Mouse (Mus musculus): ENCODE results near the gene Erich3.

Erich3 gene

DNA sequence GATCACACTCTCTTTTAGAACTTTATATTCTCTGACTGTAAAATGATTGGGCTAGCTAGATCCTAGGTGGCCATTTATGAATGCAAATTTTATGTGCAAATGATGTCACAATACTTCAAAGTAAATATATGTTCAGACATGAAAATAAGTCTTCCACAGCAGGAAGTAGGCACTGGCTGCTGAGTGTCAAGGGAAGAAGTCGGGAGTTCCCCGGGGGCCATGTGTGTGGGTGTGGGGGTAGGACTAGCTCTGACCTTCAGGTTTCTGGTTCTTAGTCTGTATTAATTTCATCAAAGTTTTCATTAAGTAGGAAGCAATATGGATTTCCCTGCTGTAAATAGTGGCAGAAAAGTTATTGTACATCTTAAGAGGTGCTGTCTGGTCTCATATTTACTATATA is 20.0 kb downstream of the Erich3 start:
- DNase-seq, result no peak

DNA sequence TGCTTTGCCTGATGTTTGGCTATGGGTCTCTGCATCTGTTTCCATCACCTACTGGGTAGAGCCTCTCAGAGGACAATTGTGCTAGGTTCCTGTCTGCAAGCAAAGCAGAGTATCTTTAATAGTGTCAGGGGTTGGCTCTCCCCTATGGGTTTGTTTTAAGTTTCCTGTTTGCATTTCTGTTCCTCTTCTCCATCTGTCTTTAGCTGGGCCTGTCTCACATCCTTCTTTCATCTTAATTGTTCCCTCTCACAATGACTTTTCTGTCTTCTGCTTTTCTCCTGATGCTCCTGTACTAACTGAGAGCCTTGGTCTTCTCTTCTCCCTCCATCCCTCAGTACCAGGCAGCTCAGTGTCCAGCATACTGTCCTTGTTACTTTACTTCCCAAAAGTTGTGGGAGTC is 26.6 kb downstream of the Erich3 start:
- no peak for DNase-seq

DNA sequence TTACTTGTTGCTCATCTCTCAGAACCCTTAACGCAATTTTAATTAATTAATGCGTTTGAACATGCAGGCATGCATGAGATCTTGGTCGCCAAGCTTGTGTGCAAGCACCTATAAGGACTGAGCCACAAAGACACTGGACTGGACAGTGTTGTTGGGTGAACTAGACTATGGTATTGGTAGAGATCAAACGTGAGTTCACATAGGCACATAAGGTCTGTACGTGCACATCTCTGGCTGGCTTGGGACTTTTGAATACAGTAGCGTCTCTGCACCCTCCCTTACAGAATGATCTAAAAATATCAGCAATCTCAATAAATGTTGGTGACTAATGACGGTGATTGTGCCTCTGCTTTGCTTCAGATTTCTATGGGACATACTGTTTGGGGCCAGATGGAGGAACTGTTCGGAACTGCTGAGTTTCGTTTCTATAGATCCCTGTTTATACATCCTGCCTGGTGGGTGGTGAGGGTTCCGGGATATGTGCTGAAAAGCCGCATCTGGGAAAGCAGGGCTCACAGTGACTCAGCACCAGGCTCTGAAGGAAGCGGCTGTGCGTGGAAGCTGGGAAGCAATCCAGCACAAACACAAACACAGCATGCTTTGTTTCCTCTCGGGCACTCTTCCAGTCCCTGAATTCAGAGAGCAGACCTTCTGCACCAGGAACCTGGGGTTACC is 28.4 kb downstream of the Erich3 start:
- DNase-seq, result peak; percentile 73

DNA sequence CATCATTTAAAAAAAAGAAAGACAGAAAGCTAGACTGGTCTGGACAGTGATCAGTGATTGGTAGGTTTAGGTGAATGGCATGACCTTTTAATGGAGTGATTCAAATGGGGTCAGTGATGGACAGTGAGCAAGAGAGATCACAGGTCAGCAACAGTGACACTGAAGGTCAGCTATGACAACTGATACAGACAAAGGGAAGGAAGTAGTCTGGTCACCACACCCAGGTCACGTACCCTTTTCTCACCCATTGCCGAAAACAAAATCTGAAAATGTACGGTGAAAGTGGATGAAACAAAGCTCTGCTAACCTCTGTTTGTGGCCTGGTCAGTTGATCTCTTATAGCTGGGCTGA is 28.9 kb downstream of the Erich3 start:
- DNase-seq, result no peak

DNA sequence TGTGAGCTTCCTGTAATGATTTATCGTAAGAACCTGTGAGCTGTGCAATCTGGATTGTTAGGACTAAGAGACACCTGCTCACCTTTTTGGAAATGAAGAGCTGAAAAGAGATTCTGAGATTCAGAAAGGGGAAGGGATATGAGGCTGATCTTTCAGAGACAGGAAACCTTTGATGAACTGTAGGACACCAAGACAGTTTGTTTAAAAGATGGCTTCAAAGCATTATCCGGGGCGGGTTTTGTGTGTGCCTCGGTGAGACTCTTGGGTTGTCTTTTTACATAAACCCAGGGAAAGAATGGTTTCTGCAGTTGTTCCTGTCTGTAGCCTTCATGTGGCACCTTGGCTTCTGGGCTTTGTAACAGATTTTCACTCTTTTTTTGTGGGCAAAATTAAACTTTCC is 30.2 kb downstream of the Erich3 start:
- no peak for DNase-seq

DNA sequence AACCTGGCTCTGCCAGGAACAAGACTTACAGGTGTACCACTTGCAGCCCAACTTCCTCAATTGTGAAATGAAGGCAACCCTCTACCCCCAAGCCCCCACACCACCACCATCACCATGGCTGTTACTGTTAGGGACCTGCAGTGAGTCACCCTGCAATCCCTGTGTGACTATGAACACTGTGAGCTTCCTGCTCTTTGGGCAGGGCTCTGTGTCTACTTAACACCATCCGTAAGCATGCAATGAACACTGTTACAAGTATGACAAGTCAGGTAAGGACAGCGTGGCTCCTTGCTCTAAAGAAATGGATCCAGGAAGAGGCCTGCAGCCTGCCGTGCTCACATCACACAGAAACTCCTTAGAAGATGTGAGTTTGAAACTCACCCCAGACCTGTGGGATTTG is 33.0 kb downstream of the Erich3 start:
- DNase-seq, result no peak

DNA sequence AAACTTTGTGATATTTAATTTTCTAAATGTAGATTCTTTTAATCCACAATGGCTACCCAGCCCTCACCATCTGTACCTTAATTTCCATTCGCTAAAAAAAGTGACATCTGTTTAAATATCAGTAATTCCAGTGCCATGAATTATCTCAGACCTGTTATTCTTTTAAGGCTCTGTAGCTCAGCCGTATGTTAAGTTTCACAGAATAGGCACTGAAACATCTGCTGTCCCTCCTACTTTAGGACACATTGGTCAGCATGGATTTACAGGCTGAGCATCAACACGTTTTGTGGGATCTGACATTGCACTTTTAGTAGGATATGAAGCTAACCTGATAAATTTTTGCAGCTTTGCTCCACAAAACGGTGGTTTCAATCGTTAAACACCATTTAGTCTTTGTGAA is 35.2 kb downstream of the Erich3 start:
- no peak for DNase-seq

DNA sequence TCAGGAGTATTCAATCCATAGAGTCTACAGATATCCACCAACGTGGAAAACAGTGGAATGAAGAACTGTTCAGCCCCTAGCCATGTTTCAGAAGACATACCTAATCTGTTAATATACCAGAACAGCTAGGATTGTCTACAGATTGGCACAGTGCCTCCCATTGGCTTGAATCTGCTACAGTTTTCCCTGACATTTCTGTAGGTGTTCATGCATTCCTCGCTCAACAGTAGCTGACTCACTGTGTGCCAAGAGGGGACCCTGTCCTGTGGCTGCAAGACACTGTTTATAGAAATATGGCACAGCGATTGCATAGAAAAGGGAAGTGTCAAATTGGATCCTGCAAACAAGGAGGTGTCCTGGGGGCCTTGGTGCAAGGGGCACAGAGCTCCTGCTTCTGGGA is 36.6 kb downstream of the Erich3 start:
- DNase-seq, result no peak

DNA sequence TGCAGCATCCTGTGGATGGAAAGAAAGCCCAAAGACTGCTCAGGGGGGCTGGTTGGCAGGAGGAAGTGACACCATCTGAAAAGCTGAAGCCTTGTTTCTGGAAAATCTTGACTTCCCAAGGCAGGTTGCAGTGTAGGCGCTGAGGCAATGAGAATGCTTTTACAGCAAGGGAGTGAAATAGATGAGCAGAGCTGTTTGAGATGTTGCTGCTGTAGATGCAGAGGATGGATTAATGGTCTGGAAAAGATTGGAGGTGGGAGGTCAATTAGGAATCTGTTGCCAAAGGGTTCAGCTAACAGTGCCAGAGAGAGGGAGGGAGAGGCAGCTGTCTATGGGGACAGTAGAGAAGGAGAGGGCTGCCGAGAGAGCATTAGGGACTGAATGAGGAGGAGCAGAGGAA is 37.1 kb downstream of the Erich3 start:
- DNase-seq, result no peak

DNA sequence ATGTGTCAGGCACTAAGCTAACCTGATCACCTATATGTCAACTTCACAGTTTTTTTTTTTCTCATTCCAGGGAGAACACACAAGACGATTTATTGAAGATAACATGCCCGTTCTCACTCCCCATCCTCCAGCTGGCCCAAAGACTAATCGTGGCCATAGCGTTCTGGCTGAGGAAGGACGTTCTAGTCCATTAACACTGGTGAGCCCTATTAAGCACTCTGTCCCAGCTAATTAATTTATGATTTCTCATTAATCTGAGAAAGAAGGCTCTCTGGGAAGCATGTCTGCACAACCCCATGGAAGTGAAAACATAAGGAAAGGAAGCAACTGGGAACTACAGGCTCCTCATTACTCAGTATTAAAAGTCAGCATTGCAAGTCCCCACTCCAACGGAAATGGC is 41.1 kb downstream of the Erich3 start:
- DNase-seq, result no peak

DNA sequence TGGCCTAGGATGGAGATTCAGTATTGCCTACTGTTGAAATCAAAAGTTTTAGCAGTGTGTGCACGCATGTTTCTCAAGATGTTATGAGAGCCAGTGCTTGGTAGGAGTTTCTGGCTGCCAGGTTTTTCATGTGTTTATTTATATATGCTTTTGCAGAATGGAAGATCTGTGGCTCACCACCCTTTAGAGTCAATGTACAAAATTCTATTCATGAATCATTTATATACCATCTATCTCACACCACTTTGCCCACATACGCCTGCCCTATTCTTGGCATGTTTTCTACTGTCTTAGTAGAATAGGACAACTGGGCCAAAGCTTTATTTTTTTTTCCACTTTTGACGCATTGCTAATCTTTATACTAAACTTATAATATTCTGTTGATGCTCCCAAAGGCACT is 44.5 kb downstream of the Erich3 start:
- no peak for DNase-seq

DNA sequence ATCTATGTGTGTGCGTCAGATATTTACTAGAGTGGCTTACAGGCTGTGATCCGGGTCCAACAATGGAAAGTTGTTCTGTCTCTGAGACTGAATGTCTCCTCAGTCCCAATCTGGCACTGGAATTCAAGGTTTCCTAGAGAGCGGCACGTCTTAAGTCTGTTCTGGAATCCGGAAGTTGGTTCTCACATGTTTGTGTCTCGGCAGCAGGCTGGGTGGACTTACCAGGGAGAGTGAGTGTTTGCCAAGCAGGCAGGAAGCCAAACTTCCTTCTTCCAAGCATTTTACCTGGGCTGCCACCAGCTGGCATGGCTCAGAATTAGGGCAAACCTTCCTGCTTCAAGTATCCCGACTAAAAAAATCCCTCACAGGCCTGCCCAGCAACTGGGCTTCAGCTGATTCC is 59.5 kb downstream of the Erich3 start:
- DNase-seq, result peak; percentile 16

DNA sequence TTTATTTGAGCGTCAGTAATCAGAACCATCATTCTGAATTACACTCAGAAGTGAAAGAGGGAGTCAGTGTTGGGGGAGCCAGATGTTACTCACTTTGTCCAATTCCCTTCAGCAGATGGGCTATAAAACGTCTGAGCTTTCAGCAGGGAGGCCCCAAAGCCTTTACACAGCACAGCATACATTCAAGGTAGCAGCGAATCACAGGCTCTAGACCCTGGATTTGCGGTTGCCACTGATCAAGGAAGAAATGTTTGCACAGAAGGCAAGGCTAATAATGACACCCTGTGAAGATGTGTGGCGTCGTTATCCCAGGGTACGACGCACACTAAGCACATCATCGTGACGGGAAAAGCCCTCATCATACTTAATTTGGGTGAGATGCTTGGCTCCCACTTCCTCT is 67.8 kb downstream of the Erich3 start:
- no peak for DNase-seq

DNA sequence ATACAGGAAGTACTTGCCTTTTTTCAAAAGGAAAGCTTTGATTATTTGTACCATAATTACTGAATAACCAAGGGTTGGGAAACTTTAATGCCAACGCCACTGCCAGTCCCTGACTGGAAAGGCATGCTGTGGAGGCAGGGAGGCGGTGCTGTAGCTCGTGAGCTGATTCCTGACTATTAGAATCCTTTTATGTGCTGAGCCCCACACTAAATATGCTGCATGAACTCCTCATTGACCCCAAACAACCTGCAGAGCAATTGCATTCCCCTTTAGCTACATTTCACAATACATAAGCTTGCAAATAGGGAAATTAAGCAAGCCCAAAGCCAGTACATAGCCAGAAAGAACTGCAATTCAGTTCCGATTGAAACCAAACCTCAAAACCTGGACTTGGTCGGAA is 77.8 kb downstream of the Erich3 start:
- no peak for DNase-seq

DNA sequence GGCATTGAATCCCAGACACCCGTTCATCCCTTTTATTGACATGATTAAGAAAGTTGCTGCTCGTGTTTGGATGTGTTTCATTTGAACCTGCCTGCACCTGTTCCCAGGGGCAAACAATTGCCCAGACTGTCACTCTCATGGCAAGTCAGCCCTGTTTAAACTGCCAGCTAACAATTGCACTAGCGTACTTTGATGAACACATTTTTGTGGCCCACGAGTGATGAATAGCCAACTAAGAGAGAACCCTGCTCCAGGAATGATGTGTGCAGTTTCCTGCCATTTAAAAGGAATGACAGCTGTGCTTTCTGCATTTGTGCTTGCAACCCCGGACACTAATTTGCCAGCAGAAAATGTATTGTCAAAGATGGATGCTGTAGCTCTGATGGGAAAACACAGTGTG is 79.3 kb downstream of the Erich3 start:
- no peak for DNase-seq

DNA sequence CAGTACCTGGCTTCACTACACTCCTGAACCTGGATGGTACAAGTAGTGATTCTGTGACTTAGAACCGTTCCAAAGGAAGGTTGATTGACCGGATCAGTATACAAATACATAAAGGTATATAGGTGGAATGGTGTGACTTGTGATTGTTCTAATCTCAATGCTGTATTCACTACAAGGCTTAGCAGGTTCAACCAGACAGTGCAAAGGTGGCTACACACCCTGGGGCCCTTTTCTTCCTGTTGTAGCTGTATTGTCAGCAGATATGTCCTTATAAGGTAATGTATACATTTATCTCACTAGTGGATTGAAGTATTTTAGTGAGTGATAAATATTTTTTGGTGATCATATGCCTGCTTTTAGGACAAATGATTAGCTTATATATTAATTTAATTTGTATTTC is 80.7 kb downstream of the Erich3 start:
- no peak for DNase-seq

DNA sequence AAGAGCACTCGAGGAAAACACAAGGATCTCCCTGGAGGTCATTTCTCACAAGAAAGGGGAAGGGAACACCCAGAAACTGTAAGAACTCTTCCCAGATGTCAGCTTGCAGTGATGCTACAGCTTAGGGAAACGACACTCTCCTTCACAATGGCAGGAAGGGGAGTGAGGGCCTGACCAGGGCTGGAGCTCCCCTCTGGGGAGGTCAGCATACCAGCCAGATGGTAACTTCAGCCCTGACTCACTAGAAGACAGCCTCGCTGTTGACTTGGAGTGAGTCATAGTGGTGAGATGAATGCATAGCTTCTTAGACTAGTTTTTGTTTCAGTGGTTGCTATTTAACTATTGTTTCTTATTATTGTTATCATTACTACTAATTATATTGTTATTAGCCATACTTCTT is 90.8 kb downstream of the Erich3 start:
- no peak for DNase-seq

DNA sequence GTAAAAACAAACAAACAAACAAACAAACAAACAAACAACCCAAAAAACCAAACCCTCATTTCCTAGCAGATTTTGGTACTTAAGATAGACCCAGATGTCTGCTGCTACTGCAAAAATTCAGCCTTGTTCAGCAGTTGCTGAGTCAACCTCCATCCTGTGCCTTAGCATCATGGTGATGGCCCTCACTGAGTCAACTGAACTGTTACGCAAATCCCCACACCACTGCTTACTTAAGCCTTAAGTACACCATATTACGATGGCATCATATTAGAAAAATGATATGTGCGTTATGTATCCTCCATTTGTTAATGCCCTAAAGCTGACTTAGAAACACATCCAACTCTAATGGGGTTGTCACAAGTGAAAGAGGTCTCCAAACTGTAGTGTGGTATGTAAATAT is 91.6 kb downstream of the Erich3 start:
- DNase-seq, result no peak

DNA sequence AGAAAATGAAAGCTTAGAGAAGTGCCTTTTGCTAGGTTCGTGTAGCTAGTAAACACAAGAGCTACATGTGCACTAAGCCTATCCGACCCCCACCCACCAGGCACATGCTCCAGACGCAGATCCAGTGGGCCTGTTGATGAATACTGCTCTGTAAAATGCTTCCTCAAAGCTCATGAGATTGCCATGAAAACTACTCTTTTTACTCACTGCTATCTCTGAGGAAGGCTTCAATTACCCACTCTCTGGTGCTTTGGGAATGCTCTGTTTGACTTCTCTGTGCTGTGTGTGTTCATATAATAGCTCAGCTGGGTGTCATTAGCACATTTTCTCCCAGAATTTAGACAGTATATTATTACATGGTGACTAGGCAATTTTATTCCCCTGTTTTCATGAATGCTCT is 94.4 kb downstream of the Erich3 start:
- DNase-seq, result no peak

DNA sequence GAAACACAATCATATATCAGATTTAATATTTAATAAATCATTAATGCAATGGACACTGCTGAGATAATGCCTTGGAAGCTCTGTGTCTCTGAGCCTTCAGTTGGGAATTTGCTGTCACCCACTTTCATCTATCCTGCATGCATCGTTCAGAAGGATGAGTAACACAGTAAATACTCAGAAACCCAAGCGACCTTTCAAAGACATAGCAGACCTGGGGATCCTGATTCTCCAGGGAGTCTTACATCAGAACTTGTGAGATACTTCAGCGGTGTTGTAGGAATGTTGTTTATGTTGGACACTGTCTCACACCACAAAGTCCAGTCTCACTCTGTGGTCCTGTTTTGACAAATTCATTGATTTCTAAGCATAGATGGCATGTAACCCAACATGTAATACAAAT is 97.4 kb downstream of the Erich3 start:
- DNase-seq, result no peak

DNA sequence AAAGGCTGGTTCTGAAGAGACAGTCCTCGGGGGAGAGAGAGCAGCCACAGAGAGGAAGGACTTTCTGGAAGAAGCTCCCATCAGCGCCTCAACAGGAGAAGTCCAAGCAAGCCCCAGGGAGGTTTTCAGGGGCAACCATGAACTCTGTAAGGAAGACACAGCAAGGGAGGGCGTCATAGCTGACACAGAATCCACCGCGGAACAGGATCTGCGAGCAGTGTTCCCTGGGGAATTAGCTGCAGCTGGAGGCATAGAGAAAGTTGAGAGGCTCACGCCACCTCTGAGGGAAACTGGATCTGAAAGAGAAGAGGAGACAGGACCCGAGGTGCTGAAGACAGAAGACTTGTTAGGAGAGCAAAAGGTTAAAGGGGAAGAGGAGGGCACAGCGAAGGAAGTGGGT is 99.7 kb downstream of the Erich3 start:
- no peak for DNase-seq

DNA sequence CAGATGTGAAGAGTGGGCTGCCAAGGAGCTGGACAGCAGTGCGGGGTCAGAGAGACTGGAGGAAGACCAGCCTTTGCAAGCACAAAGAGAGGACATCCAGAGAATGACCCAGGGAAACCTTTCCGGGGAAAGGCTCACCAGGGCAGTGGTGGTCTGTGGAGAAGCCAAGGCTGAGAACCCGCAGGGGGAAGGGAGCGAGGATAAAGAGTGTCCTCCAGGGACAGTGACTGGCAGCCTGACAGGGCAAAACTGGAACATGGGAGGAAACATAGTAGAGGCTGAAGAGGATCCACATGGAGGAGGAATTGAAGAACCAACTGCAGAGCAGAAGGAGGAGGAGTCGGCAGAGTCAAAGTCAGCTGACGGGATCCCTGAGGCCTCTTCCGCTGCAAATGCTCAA is 100.5 kb downstream of the Erich3 start:
- DNase-seq, result no peak

DNA sequence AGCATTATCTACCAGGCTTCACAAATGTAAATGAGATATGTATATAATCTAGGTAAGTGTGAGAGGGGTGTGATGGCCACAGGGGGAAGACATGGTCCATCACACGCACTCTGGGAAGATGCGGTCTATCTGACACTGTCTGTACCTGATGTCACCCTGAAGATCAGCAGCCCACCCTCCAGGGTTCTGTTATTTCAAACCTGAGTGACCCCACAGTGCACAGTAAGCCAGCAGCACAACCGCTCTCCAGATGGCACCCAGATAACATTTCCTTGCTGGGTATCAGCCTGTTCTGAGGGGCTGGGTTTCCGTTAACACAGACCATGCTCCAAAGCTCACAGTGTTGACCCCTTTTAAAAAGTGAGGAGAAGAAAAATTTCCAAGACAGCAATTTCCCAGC is 102.7 kb downstream of the Erich3 start:
- no peak for DNase-seq

DNA sequence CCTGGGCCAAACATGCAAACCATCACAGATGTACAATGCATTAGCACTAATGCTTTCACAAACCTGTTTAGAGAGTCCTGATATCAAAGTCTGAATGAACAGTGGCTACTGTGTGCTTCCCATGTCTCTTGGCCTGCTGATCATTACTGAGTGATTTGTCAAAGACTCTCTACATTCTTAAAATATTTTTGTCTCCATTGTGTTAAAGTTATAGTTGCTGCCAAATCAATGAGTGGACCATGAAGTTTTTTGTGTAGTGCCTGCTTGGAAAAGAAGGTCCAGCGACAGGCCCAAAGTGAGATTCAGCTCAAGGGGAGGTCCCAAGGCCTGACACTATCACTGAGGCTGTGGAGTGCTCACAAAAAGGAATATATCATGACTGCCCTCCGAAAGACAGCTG is 108.0 kb downstream of the Erich3 start:
- no peak for DNase-seq

DNA sequence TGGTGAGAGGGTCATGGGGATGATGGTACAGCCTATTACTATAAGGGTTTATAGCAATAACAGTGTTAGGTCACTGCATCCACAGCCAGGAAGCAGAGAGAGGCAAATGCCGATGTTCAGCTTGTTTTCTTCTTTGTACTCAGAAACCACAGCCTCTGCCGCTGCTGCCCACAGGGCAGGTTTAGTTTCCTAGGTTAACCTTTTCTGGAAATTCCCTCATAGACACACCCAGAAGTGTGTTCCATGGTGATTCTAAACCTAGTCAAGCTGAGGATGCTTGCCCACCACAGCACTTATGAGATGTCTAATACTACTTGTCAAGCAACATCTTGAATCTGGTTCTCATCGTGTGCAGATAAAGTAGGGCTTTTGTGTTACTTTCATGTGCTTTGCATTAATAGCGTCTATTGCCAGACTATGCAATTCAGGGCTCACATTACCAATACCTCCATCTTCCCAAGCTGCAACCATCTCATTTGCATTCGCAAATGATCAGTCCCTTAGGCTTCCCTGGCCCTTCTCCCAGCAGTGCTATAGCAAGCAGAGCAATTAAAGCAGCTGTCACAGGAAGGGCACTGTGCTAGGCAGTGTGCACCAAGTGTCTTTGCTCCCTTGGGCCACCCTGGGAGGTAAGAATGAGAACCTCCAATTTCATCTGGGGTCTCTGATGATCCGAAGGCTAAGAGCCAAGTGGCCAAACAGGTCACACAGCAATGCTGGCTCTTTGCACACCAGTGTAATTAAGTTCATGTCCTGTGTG is 115.4 kb downstream of the Erich3 start:
- no peak for DNase-seq

Data from right cerebral cortex, postnatal 14 days (tissue).